Mouse (Mus musculus) heart, embryonic 10.5 days (tissue): ENCODE measurements around the gene Denr. TPM values are rescaled to one million over a fixed set of nuclear protein-coding genes. Genes with fewer than 3 reads are reported as not detected.
A peak's percentile ranks its signal among the peaks of the same experiment; 100 is the strongest.

Experiments
- DNase-seq: peaks from one replicate; pipeline ENCODE4 v3.0.0-alpha.2; 2017; ENCODE audit warnings: low spot score
- H3K27ac ChIP-seq: fragments of 300-500 bp; sonication (generic); 2 replicates; pipeline ENCODE4 v1.5.1; 2016; ENCODE audit warnings: mild to moderate bottlenecking
- H3K27me3 ChIP-seq: fragments of 300-500 bp; sonication (generic); 2 replicates; pipeline ENCODE4 v1.6.1; 2016; ENCODE audit warnings: mild to moderate bottlenecking; ENCODE audit not compliant: poor library complexity, insufficient read depth, severe bottlenecking
- H3K36me3 ChIP-seq: fragments of 300-500 bp; sonication (generic); 2 replicates; pipeline ENCODE4 v1.6.1; 2016; ENCODE audit warnings: mild to moderate bottlenecking, moderate library complexity
- H3K4me1 ChIP-seq: fragments of 300-500 bp; sonication (generic); 2 replicates; pipeline ENCODE4 v1.6.1; 2016; ENCODE audit warnings: mild to moderate bottlenecking
- H3K4me3 ChIP-seq: fragments of 300-500 bp; sonication (generic); 2 replicates; pipeline ENCODE4 v1.5.1; 2016; ENCODE audit warnings: mild to moderate bottlenecking, moderate library complexity
- H3K9me3 ChIP-seq: fragments of 300-500 bp; sonication (generic); 2 replicates; pipeline ENCODE4 v1.6.1; 2016; ENCODE audit warnings: mild to moderate bottlenecking, moderate library complexity
- WGBS: fragments of 180-500 bp; shearing (Covaris S2); methylation state at CpG from one replicate; pipeline ENCODE4 v1.1.7; 2016; 5-methylcytosine and 5-hydroxymethylcytosine counted together
- polyA plus RNA-seq: library from polyadenylated mRNA; unstranded; fragments of >200 nt; fragmentation: Nextera tagmentation; extraction: Ambion mirVana; gene quantifications from 2 replicates; pipeline ENCODE4 v1.2.1, GENCODE M21; 2016

Denr gene
- polyA plus RNA-seq, 1 experiment from 2014 or later = 144 TPM

DNA sequence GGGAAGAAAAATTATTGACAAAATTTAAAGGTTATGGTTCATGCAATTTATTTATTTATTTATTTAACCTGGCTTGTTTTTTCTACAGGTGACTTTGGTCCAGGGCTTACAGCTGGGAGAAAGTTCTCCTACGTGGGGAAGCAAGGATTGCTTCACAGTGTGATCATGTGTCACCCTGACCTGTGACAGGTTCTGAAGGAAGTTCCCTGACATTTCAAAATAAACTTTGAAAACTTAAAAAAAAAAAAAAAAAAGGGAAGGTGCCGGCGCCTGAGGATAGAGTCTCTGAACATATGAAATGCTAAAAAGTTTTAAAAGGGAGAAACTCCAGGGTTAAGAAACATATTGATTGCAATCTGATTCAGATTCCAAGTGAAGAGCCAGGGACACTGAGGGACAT, 20.6 kb upstream of the Denr start:
- H3K36me3 ChIP-seq = no peaks in the 10 kb centered on the region
- no peak for DNase-seq
- 76% methylated on average over 3 of the region's 3 CpGs for WGBS

DNA sequence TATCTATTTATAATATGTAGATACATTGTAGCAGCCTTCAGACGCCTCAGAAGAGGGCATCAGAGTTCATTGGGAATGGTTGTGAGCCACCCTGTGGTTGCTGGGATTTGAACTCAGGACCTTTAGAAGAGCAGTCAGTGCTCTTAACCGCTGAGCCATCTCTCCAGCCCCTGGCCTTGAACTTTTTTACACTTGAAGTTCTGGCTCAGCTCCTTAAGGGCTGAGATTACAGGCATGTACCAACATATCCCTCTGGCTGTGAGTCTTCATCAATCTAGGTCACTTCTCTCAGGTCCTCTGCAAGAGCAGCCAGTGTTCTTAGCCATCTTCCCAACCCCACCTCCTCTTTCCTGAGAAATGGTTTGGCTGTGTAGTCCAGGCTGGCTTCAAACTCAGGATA, 16.7 kb upstream of the Denr start:
- H3K9me3 ChIP-seq = no peaks in the 10 kb centered on the region
- no peak for DNase-seq
- H3K36me3 ChIP-seq = no peaks in the 10 kb centered on the region
- H3K27me3 ChIP-seq = no peaks in the 10 kb centered on the region
- no peak overlapping the region for H3K4me3 ChIP-seq
- WGBS = 68% methylated on average over 2 of the region's 2 CpGs
- H3K27ac ChIP-seq = no peak overlapping the region
- no peaks in the 10 kb centered on the region for H3K4me1 ChIP-seq

More for the DNA sequence above, 20.6 kb upstream of the Denr start:
- no peak overlapping the region for H3K27ac ChIP-seq
- no peaks in the 10 kb centered on the region; the same call in 1 of the 2 replicates for H3K27me3 ChIP-seq
- no peaks in the 10 kb centered on the region for H3K9me3 ChIP-seq
- no peaks in the 10 kb centered on the region; the same call in 1 of the 2 replicates for H3K4me1 ChIP-seq
- no peak overlapping the region for H3K4me3 ChIP-seq

DNA sequence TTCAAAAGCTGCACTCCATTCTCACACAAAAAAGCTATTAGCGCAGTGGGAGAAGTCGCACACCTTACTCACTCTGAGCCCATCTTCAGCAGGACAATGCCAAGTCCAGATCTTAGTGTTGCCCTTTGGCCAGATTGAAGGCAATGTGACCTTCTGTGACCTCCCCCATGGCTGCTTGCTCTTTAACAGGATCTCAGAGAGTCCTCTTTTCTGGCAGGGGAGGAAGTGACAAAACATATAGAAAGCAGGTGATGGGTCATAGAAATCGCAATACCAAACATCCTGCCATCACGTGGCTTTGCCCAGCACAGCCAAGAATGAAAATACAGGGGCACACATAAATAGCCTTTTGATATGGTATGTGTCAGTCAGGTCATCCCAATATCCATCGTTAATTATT, 16.0 kb upstream of the Denr start:
- Histone ChIP-seq H3K9me3 (no peaks in the 10 kb centered on the region), H3K27me3 (no peaks in the 10 kb centered on the region), H3K4me1 (no peaks in the 10 kb centered on the region), H3K4me3 (no peak overlapping the region), H3K27ac (no peak overlapping the region), H3K36me3 (no peaks in the 10 kb centered on the region)
- 76% methylated on average over 5 of the region's 5 CpGs for WGBS
- no peak for DNase-seq

DNA sequence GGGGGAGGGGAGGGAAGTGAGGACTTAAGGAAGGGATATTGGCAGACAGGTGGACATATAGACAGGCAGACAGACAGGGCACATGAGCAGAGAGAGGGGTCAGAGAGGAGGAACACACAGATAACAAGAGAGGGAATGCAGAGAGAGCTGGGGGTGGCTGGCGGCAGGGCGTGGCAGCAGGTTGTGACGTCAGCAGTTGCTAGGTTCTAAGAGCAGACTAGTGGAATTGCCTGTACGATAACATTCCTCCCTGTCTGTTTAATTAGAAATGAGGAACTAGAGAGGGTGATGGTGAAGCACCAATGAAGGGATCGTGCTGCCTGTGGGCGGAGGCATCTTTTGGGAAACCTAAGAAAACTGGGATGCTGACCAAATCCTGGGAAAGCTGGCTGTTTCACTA, 15.3 kb upstream of the Denr start:
- 37% methylated on average over 6 of the region's 6 CpGs for WGBS
- Histone ChIP-seq H3K4me1 (no peaks in the 10 kb centered on the region), H3K27ac (no peak overlapping the region), H3K9me3 (no peaks in the 10 kb centered on the region), H3K4me3 (no peak overlapping the region), H3K36me3 (no peaks in the 10 kb centered on the region), H3K27me3 (no peaks in the 10 kb centered on the region)
- no peak for DNase-seq

DNA sequence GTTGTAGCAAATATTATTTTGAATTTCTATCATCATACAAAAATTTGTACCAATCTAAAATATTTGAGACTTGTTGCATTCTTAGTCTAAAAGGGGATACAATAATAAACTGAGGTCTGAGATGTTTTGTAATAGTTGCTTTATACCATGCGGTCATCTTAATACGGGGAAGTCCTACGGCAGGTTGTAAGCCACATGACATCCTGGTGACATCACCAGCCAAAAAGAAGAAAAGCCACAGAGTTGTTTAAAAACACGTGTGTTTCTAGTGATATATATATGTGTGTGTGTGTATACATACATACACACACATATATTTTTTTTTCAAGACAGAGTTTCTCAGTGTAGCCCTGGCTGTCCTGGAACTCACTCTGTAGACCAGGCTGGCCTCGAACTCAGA, 13.5 kb upstream of the Denr start:
- Histone ChIP-seq H3K4me1 (no peaks in the 10 kb centered on the region), H3K27ac (no peak overlapping the region), H3K9me3 (no peaks in the 10 kb centered on the region), H3K27me3 (no peaks in the 10 kb centered on the region), H3K36me3 (no peaks in the 10 kb centered on the region), H3K4me3 (no peak overlapping the region)
- WGBS = 91% methylated on average over 5 of the region's 5 CpGs
- DNase-seq = no peak

DNA sequence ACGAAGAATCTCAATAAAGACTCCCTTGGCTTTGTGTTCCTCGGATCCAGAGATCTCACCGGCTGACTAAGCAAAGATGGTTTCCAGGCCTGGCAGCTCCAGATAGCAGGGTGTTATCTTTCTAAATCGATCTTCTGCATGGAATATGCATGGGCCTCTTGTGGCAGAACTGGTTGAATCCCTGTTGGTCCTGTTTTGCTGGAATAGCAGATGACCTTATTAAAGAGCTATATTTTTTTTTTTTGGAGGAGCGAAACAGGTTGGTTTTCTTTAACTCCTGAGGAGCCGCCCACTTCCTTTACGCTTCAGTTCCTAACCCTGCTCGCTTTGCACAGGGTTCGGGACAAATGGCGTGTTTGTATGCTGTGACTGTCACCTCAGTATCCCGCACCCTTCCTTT, 10.6 kb upstream of the Denr start:
- Histone ChIP-seq H3K27me3 (no peaks in the 10 kb centered on the region), H3K36me3 (no peaks in the 10 kb centered on the region), H3K4me1 (no peaks in the 10 kb centered on the region), H3K4me3 (no peak overlapping the region), H3K27ac (no peak overlapping the region), H3K9me3 (no peaks in the 10 kb centered on the region)
- DNase-seq = no peak
- 74% methylated on average over 11 of the region's 11 CpGs for WGBS

DNA sequence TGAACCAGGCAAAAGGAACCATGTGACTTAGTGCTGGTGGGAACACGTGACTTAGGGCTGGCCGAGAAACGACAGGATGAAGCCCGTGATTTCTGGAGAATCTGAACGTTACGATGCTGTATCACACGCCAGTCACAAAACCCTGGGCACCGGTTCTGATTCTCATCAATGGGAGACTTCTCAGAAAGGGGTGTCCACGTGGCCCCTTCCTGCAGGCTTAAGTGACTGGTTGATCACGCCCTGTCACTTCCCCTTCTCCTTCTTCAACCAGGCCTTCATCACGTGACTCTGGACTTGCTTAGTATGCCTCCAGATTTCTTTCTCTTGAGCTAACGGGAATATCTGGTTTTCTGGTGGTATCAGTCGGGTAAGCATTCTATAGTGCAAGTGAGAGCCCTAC, 9.6 kb upstream of the Denr start:
- H3K4me3 ChIP-seq = no peak overlapping the region
- H3K9me3 ChIP-seq = no peaks in the 10 kb centered on the region
- no peak for DNase-seq
- H3K27me3 ChIP-seq = no peaks in the 10 kb centered on the region
- no peak overlapping the region for H3K27ac ChIP-seq
- WGBS = 81% methylated on average over 13 of the region's 13 CpGs
- no peaks in the 10 kb centered on the region for H3K36me3 ChIP-seq
- no peaks in the 10 kb centered on the region for H3K4me1 ChIP-seq

DNA sequence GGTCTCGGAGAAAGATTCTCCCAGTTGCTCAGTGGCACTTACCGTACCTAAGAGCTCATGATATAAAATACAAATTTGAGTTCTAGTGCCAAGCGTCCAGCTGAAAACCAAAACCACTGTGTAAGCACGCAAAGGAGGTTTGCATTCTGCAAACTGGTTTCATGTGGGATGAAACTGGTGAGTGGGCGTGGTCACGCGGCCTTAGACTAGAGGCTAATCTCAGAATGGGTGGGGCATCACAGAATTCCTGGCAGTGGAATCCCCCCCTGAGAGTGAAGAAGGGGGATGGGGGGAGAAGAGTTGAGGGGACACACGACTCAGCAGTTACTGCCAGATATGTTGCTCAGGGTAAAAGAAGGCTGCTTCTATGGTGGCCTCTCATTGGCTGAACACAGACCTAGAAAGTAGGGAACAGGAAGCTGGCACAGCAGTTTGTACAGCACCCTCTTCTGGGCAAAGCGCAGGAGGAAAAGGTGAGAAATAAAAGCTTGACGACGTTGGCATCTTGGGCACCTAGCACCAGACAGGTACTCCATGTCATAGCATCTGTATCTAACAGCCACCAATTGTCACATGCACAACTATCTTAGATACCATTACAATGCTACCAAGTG, 2.8 kb upstream of the Denr start:
- H3K9me3 ChIP-seq = no peaks in the 10 kb centered on the region
- H3K27me3 ChIP-seq = no peaks in the 10 kb centered on the region
- DNase-seq = no peak
- peaks cover 10% of the 10 kb centered on the region for H3K36me3 ChIP-seq
- H3K4me3 ChIP-seq = no peak overlapping the region
- WGBS = 67% methylated on average over 11 of the region's 11 CpGs
- no peak overlapping the region for H3K27ac ChIP-seq
- H3K4me1 ChIP-seq = peaks cover 15% of the 10 kb centered on the region

DNA sequence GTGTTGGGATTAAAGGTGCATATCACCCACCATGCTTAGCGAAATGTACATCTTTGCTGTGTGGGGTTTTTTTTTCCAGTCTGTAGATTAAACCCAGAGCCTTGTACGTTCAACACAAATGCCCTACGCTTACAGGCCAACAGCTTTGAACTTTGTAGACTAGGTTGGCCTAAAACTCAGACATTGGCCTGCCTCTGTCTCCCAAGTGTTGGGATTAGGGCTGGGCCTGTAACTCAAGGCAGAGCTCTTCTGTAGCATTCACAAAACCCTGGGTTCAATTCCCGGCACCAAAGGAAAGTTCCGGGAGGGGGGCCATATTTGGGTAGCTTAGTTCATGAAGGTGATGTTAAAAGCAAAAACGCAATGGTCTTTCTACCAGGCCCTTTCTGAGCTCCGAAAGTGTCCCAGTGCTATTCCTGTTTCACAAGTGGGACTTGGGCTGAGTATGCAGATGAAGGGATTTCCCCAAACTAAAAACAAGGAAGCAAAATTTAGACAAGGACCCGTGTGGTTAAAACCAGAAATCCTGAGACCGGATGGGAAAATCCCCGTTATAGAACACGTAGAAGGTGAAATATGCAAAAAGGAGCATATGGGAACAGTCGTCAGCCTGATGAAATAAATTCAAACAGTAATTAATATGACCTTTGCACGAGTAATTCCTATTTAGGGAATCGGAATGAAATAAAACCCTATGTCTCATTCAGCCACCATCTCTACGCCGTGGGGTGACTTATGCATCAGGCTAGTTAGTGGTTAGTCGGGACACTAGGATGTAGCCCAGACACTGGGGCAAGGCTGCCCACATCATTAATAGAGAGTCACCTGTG, 614 bp upstream of the Denr start:
- H3K9me3 ChIP-seq = no peaks in the 10 kb centered on the region
- no peak for DNase-seq
- H3K36me3 ChIP-seq = peaks cover 31% of the 10 kb centered on the region
- no peaks in the 10 kb centered on the region for H3K27me3 ChIP-seq
- peaks cover 15% of the 10 kb centered on the region for H3K4me1 ChIP-seq
- peak overlapping the region; percentile 97; the same call in 1 of the 2 replicates for H3K4me3 ChIP-seq
- WGBS = 74% methylated on average over 17 of the region's 17 CpGs
- H3K27ac ChIP-seq = peak overlapping the region; percentile 97; the same call in 1 of the 2 replicates

DNA sequence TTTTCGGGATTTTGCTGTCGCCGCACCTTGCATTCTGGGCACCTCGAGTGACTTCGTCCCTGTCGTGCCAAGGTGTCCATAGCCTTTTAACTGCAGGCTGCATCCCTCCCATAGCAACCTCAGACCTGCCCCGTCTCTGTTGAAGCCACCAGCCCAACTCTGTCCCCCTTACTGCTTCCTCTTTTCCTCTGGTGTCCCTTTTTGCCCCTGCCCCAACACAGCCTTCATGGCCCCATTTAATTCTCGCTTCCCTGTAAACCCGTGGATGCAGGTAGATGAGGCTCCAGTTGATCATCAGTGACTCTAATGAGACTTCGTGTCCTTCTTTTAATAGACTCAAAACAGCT, 629 bp downstream of the Denr start:
- Histone ChIP-seq H3K27ac (peak overlapping the region; percentile 97), H3K4me1 (peaks cover 15% of the 10 kb centered on the region), H3K36me3 (peaks cover 43% of the 10 kb centered on the region), H3K9me3 (no peaks in the 10 kb centered on the region), H3K27me3 (no peaks in the 10 kb centered on the region), H3K4me3 (peak overlapping the region; percentile 97)
- WGBS = 5% methylated on average over 10 of the region's 10 CpGs
- DNase-seq = no peak

DNA sequence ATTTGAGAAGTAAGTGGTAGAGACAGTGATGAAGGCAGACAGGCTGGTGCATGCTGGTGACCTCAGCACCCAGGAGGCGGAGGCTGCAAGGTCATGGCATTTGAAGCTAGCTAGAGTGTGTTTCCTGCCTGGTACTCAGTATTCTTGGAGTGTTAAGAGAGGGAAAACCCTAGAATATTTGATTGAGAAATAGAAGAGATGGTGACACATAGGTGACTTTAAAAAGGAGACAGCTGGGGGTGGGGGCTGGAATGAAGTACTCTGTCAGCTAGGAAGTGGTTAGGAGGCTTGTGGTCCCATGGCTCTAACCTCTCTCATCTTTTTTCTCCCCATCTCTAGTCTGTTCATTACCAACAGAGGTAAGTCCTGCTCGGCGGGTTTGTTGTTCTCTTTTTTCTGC, 7.9 kb downstream of the Denr start:
- Histone ChIP-seq H3K27me3 (no peaks in the 10 kb centered on the region), H3K27ac (no peak overlapping the region), H3K4me3 (no peak overlapping the region), H3K4me1 (peaks cover 11% of the 10 kb centered on the region; the same call in 1 of the 2 replicates), H3K9me3 (no peaks in the 10 kb centered on the region), H3K36me3 (peaks cover 93% of the 10 kb centered on the region)
- no peak for DNase-seq
- 90% methylated on average over 3 of the region's 3 CpGs for WGBS

DNA sequence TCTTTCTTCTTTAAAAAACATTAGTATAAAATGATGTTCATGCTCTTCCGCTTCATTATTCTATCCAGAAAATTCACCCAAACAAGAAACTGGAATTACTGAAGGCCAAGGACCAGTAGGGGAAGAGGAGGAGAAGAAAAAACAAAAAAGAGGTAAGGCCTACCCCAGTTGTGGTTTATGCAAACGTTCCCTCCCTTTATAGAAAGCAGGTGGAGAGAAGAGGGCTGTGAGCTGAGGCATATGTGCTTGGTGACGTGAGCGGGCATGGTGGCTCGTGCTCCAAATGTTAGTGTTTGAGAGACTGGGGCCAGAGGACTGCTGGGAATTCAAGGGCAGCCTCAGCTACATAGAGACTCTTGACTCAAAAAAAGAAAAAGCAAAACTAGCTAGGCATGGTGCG, 15.1 kb downstream of the Denr start:
- Histone ChIP-seq H3K4me1 (no peaks in the 10 kb centered on the region), H3K27me3 (no peaks in the 10 kb centered on the region), H3K9me3 (no peaks in the 10 kb centered on the region), H3K36me3 (peaks cover 90% of the 10 kb centered on the region), H3K27ac (no peak overlapping the region), H3K4me3 (no peak overlapping the region)
- 90% methylated on average over 6 of the region's 6 CpGs for WGBS
- no peak for DNase-seq

DNA sequence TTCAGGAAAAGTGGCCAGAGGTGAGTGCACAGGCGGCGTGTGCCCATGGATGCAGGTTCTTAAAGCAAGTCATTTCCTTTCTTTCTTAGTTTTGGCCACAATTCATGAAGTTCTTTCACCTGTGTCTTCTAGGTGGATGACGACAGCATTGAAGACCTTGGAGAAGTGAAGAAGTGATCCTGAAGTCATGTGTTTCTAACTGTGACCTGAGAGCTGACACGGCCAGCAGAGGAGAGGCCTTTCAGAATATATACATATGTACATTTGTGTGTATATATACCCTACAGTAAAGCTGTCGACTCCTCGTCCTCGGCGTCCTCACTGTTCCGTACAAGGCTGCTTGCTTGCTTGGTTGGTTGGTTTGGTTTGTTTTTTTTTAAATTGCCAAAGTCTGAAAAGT, 20.1 kb downstream of the Denr start, which contains the start of gene Gm43518:
Gm43518 (plus strand) TSS at position 301 of the 400 bp plus-strand sequence.
- 93% methylated on average over 9 of the region's 9 CpGs for WGBS

More for the DNA sequence above, 20.1 kb downstream of the Denr start, which contains the start of gene Gm43518:
- peaks cover 7% of the 10 kb centered on the region; the same call in 1 of the 2 replicates for H3K4me1 ChIP-seq
- DNase-seq = no peak
- no peaks in the 10 kb centered on the region for H3K27me3 ChIP-seq
- H3K36me3 ChIP-seq = peaks cover 74% of the 10 kb centered on the region
- H3K9me3 ChIP-seq = no peaks in the 10 kb centered on the region
- H3K4me3 ChIP-seq = no peak within 1 kb of the TSS
- H3K27ac ChIP-seq = no peak within 1 kb of the TSS
